Mouse (Mus musculus) hindbrain, embryonic 12.5 days (tissue): ENCODE data around the gene Mapk14. TPM values are rescaled to one million over a fixed set of nuclear protein-coding genes. Genes with fewer than 3 reads are reported as not detected.
"Not testable (repeated sequence)": the region's sequence is repeated elsewhere in the genome, so short reads cannot be mapped to it uniquely, and the experiment has no call there.

Experiments
- ATAC-seq: fragments of 200-750 bp; cut with Nextera tagmentation; 2 replicates; pipeline ENCODE4 v1.8.0; 2017; ENCODE audit warnings: moderate TSS enrichment; ENCODE audit not compliant: low FRiP score
- H3K27ac ChIP-seq: fragments of 300-500 bp; sonication (generic); 2 replicates; pipeline ENCODE4 v1.5.1; 2016; ENCODE audit warnings: mild to moderate bottlenecking
- H3K27me3 ChIP-seq: fragments of 300-500 bp; sonication (generic); 2 replicates; pipeline ENCODE4 v1.6.1; 2016; ENCODE audit warnings: mild to moderate bottlenecking
- H3K36me3 ChIP-seq: fragments of 300-500 bp; sonication (generic); 2 replicates; pipeline ENCODE4 v1.6.1; 2016; ENCODE audit warnings: mild to moderate bottlenecking
- H3K4me1 ChIP-seq: fragments of 300-500 bp; sonication (generic); 2 replicates; pipeline ENCODE4 v1.6.1; 2016
- H3K4me2 ChIP-seq: fragments of 300-500 bp; sonication (generic); replicated peaks from 2 replicates; pipeline ENCODE4 v1.6.1; 2016; ENCODE audit warnings: mild to moderate bottlenecking
- H3K4me3 ChIP-seq: fragments of 300-500 bp; sonication (generic); 2 replicates; pipeline ENCODE4 v1.5.1; 2016; ENCODE audit warnings: mild to moderate bottlenecking
- H3K9ac ChIP-seq: fragments of 300-500 bp; sonication (generic); 2 replicates; pipeline ENCODE4 v1.6.1; 2016; ENCODE audit warnings: mild to moderate bottlenecking, moderate library complexity
- H3K9me3 ChIP-seq: fragments of 300-500 bp; sonication (generic); replicated peaks from 2 replicates; pipeline ENCODE4 v1.6.1; 2016; ENCODE audit warnings: mild to moderate bottlenecking
- WGBS: fragments of 180-500 bp; shearing (Covaris S2); methylation state at CpG from one replicate; pipeline ENCODE4 v1.1.7; 2016; 5-methylcytosine and 5-hydroxymethylcytosine counted together
- polyA plus RNA-seq: library from polyadenylated mRNA; unstranded; fragments of >200 nt; fragmentation: Nextera tagmentation; extraction: Ambion mirVana; gene quantifications from 2 replicates; pipeline ENCODE4 v1.2.1, GENCODE M21; 2016

Mapk14 gene
- polyA plus RNA-seq, 1 experiment from 2014 or later = 45.9 TPM

DNA sequence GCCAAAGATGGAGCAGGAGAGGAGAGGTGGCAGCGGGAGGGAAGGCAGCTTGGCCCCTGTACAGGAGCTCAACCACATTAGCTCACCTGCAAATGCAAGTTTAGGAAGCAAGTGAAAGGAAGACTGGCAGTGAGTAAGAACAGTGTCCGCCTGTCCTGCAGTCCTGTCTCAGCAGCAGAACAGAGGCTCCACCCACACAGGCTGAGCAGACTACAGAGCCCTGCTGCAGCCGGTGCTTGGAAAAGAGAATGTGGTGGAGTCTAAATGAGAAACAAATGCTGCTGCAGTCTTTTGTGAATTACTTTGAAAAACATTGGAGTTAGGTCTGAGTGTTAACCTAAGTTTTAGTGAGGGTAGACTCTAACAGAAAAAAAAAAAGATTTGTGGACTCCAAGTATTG lies 26.4 kb downstream of the Mapk14 start:
- no peak overlapping the region for H3K9ac ChIP-seq
- WGBS = 64% methylated on average over 3 of the region's 3 CpGs
- no peaks in the 10 kb centered on the region for H3K9me3 ChIP-seq
- H3K4me2 ChIP-seq = no peak overlapping the region
- peaks cover 63% of the 10 kb centered on the region for H3K36me3 ChIP-seq
- H3K4me3 ChIP-seq = no peak overlapping the region
- H3K4me1 ChIP-seq = 0 out of 2 replicates have a peak, but pooled peaks cover 2% of the 10 kb centered on the region
- ATAC-seq = no peak
- no peaks in the 10 kb centered on the region for H3K27me3 ChIP-seq
- H3K27ac ChIP-seq = no peak overlapping the region

DNA sequence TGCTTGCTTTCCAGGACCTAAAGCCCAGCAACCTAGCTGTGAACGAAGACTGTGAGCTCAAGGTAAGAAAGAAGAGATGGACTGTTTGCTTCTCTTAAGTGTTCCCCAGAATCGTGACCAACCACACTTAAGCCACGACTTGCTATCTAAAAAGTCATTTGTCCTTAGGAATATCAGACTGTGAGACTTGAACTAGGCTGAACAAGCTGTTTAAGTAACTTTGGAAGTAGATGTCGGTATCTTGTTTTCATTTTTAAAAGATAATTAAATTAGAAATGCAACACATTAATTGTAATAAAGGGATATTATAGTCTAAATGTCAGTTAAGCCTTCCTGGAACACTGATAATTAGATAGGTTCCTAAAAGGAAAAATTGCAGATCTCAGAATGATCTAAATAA lies 34.7 kb downstream of the Mapk14 start, which contains the start of gene AC170998.1:
Gene AC170998.1, plus strand, starts transcription at position 301 of the 400 bp plus-strand sequence.
- Histone ChIP-seq H3K27ac (no peak within 1 kb of the TSS), H3K9ac (no peak within 1 kb of the TSS), H3K4me1 (no peaks in the 10 kb centered on the region), H3K4me2 (no peak within 1 kb of the TSS), H3K4me3 (no peak within 1 kb of the TSS), H3K9me3 (no peaks in the 10 kb centered on the region), H3K27me3 (no peaks in the 10 kb centered on the region), H3K36me3 (peaks cover 72% of the 10 kb centered on the region)
- WGBS = 95% methylated on average over 4 of the region's 4 CpGs
- ATAC-seq = no peak

DNA sequence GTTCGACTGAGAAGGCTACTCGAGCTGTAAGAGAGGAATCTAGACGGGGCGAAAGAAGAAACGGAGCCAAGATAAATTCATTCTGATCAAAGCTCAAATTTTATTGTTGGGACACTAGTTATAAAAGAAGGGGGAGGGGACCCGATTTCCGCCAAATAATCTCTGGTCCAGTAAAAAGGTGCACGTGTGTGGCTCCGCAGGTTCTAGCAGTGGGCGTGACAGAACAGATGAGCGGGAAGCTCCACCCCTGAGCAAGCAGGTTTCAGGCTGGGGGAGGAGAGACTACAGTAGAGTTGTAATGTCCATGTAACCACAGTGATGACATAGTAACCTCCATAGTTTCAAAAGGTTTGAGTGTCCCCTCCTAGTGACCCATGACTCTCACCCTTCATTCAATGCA lies 36.4 kb downstream of the Mapk14 start:
- not testable (repeated sequence) for H3K27me3 ChIP-seq, H3K4me2 ChIP-seq, H3K27ac ChIP-seq, H3K9me3 ChIP-seq, H3K4me1 ChIP-seq, ATAC-seq, H3K4me3 ChIP-seq, H3K9ac ChIP-seq
- peaks cover 76% of the 10 kb centered on the region for H3K36me3 ChIP-seq
- WGBS = 93% methylated on average over 11 of the region's 11 CpGs

DNA sequence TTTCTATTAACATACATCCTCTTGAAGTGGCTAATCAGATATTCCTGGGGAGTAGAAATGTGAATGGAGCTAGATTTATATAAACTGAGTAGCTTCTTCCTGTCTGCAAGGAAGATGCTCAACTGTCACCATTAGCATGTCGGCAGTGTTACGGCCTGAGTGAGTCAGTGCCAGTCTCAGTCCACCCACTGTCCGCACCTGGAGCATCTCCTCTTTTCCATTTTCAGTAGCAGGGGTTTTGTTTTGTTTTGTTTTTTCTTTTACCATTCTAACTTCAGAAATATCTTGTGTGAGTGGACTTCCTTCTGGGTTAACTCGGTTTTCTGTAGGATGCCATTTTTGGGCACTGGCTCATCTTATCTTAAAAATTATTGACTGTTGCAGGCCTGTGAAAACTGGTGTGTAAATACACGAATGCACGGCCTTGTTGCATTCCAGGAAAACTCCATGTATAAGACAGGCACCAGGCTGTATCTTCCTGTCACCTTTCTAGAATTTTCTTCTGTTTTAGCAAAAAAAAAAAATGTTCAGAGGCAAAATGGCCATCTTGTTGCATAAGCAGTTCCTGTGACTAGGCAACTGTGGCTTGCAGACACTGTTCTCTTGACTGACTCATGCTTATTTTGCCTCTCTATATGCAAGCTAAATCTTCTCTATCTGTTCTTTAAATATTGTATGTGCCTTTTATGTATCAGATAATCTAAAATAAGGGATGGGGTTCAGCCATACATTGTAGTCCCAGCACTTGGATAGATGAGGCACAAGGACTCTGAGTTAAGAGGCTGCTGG lies 44.4 kb downstream of the Mapk14 start:
- no peak overlapping the region for H3K27ac ChIP-seq
- no peaks in the 10 kb centered on the region for H3K27me3 ChIP-seq
- no peaks in the 10 kb centered on the region for H3K4me1 ChIP-seq
- H3K36me3 ChIP-seq = peaks cover 50% of the 10 kb centered on the region
- ATAC-seq = no peak
- H3K9me3 ChIP-seq = no peaks in the 10 kb centered on the region
- H3K4me2 ChIP-seq = no peak overlapping the region
- no peak overlapping the region for H3K4me3 ChIP-seq
- WGBS = 91% methylated on average over 6 of the region's 6 CpGs
- H3K9ac ChIP-seq = no peak overlapping the region

DNA sequence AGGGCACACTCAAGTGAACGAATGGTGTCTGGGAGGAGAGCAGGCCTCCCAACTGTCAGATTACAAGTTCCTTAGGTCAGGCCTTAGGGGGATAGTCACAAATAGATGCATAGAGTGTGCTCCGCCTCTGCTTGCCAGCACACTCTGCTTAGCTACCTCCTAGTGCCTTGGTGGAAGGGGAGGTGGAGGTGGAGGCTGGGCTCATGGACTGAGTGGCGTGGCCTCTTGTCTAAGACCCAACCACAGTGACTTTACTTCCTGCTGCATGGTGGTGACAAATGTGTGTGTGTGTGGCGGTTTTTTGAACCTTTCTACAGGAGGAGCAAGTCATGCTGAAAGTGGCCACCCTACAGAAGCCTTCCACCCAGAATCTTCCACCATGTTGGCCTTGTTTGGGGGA lies 45.4 kb downstream of the Mapk14 start:
- H3K36me3 ChIP-seq = peaks cover 50% of the 10 kb centered on the region
- H3K4me3 ChIP-seq = no peak overlapping the region
- WGBS = 74% methylated on average over 4 of the region's 4 CpGs
- no peak overlapping the region for H3K9ac ChIP-seq
- no peaks in the 10 kb centered on the region for H3K27me3 ChIP-seq
- no peak overlapping the region for H3K4me2 ChIP-seq
- no peaks in the 10 kb centered on the region for H3K9me3 ChIP-seq
- ATAC-seq = no peak
- 0 out of 2 replicates have a peak overlapping the region, but pooled peaks have one; percentile 35 for H3K27ac ChIP-seq
- no peaks in the 10 kb centered on the region for H3K4me1 ChIP-seq

- H3K4me1 ChIP-seq = no peaks in the 10 kb centered on the region
- H3K9ac ChIP-seq = no peak overlapping the region
- H3K27ac ChIP-seq = no peak overlapping the region
- no peak for ATAC-seq
- H3K9me3 ChIP-seq = no peaks in the 10 kb centered on the region
- H3K4me3 ChIP-seq = no peak overlapping the region
- 94% methylated on average over 4 of the region's 4 CpGs for WGBS
- H3K4me2 ChIP-seq = no peak overlapping the region
- peaks cover 52% of the 10 kb centered on the region for H3K36me3 ChIP-seq
- no peaks in the 10 kb centered on the region for H3K27me3 ChIP-seq
Observed at GRCm38 (mm10) chr17:28737973-28738372, 46.8 kb downstream of the Mapk14 start.

- Histone ChIP-seq H3K27me3 (no peaks in the 10 kb centered on the region), H3K9me3 (no peaks in the 10 kb centered on the region), H3K36me3 (peaks cover 61% of the 10 kb centered on the region), H3K4me1 (no peaks in the 10 kb centered on the region), H3K4me3 (no peak overlapping the region), H3K4me2 (no peak overlapping the region), H3K27ac (no peak overlapping the region), H3K9ac (no peak overlapping the region)
- WGBS = 94% methylated on average over 6 of the region's 6 CpGs
- ATAC-seq = no peak
Observed at GRCm38 (mm10) chr17:28739244-28739643, 48.1 kb downstream of the Mapk14 start.

DNA sequence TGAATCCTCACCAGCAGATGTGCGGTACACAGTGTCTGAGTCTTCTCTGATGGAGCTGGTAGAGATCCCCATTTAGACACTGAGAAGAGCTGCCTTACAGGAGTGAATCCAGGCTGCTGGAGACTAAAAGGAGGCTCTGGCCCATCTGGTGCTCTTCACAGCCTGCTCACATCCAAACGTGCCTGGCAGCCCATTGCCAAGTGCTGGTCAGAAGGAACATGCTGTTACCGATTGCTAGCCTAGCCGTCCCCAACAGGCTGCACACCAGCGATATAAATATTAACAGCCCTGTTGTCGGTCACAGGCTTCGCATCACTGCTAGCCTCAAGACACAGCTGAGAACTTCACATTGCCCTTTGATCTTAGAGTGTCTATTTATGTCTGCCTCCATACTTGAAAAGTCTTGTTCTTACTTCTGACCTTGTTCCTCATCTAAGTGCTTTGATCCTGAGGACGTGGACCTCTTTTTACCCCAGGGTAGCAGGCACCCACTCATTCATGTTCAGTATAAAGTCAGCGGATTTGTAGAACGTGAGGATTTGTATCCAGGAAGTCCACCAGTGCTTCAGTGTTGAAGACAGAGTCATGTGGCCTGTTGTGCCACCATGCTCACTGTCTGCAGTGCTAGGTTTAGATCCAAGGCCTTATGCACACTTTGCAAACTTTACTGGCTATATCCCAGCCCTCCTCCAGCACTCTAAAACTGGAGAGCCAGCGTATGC lies 52.2 kb downstream of the Mapk14 start:
- no peaks in the 10 kb centered on the region for H3K4me1 ChIP-seq
- H3K4me3 ChIP-seq = no peak overlapping the region
- no peak overlapping the region for H3K9ac ChIP-seq
- H3K27me3 ChIP-seq = no peaks in the 10 kb centered on the region
- WGBS = 95% methylated on average over 11 of the region's 11 CpGs
- no peak overlapping the region for H3K27ac ChIP-seq
- H3K4me2 ChIP-seq = no peak overlapping the region
- ATAC-seq = no peak
- H3K9me3 ChIP-seq = no peaks in the 10 kb centered on the region
- H3K36me3 ChIP-seq = peaks cover 90% of the 10 kb centered on the region

DNA sequence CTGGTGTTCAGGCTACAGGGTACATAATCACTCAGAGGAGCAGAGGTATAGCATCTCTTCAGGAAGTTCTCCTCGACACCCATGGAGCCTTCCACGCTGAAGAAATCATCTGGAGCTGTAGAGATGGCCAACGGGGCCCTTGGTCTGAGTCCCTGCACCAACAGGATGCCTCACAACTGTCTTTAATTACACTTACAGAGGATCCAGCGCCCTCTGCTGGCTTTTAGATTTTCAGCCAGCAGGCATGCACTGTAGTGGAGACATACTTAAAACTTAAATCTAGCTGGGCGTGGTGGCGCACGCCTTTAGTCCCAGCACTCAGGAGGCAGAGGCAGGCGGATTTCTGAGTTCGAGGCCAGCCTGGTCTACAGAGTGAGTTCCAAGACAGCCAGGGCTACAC lies 52.8 kb downstream of the Mapk14 start:
- 93% methylated on average over 9 of the region's 9 CpGs for WGBS
- H3K36me3 ChIP-seq = peaks cover 93% of the 10 kb centered on the region

GRCm38 (mm10) chr17:28745773-28746172 lies 54.6 kb downstream of the Mapk14 start:
- Histone ChIP-seq H3K9ac (no peak overlapping the region), H3K27me3 (no peaks in the 10 kb centered on the region), H3K4me1 (no peaks in the 10 kb centered on the region), H3K4me2 (no peak overlapping the region), H3K27ac (no peak overlapping the region), H3K36me3 (peaks cover 77% of the 10 kb centered on the region), H3K4me3 (no peak overlapping the region), H3K9me3 (no peaks in the 10 kb centered on the region)
- WGBS = 95% methylated on average over 6 of the region's 6 CpGs
- no peak for ATAC-seq

More for the DNA sequence above, 52.8 kb downstream of the Mapk14 start:
- no peaks in the 10 kb centered on the region for H3K4me1 ChIP-seq
- no peak overlapping the region for H3K9ac ChIP-seq
- H3K27ac ChIP-seq = no peak overlapping the region
- no peak for ATAC-seq
- H3K9me3 ChIP-seq = no peaks in the 10 kb centered on the region
- H3K27me3 ChIP-seq = no peaks in the 10 kb centered on the region
- H3K4me2 ChIP-seq = no peak overlapping the region
- no peak overlapping the region for H3K4me3 ChIP-seq

GRCm38 (mm10) chr17:28748001-28748400 lies 56.9 kb downstream of the Mapk14 start:
- Histone ChIP-seq H3K9me3 (no peaks in the 10 kb centered on the region), H3K4me3 (no peak overlapping the region), H3K9ac (no peak overlapping the region), H3K27ac (no peak overlapping the region), H3K4me1 (no peaks in the 10 kb centered on the region), H3K4me2 (no peak overlapping the region), H3K27me3 (no peaks in the 10 kb centered on the region), H3K36me3 (peaks cover 55% of the 10 kb centered on the region)
- WGBS = 92% methylated on average over 4 of the region's 4 CpGs
- no peak for ATAC-seq

- H3K4me2 ChIP-seq = no peak overlapping the region
- H3K9ac ChIP-seq = no peak overlapping the region
- H3K4me1 ChIP-seq = no peaks in the 10 kb centered on the region
- no peaks in the 10 kb centered on the region for H3K27me3 ChIP-seq
- H3K36me3 ChIP-seq = peaks cover 33% of the 10 kb centered on the region
- no peaks in the 10 kb centered on the region for H3K9me3 ChIP-seq
- H3K27ac ChIP-seq = no peak overlapping the region
- no peak for ATAC-seq
- 87% methylated on average over 6 of the region's 6 CpGs for WGBS
- H3K4me3 ChIP-seq = no peak overlapping the region
Observed at GRCm38 (mm10) chr17:28750580-28750979, 59.5 kb downstream of the Mapk14 start.
